Mouse (Mus musculus) mouse trophoblast stem cell (cell line): ENCODE results near the gene Olfr921.

ENCODE experiments used
- in situ Hi-C, 2 experiments: fragments of 300-500 bp; cut with MseI, MboI; formaldehyde crosslinking; loops; 2 replicates in 1 of 2; 3 replicates in 1 of 2; pipeline ENCODE4 v1.15.1; 2025

The Olfr921 gene

DNA sequence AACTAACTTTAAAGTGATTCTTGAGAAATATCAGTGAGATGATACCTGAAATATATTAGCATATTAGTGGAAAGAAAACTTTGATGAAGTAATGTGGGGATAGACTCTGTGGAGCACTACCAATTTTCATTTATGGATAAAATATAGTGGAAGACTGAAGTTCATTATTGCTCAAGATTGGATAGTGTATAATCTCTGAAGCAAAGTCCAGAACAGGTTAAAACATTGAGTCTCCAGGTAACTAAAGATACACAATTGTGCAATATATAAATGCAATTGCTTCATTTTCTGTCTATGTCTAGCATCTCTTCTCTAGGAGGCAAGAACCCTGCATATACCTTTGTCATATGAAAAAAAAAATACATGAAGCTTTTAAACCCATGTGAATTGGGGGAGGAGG, at the start of gene Olfr921:
Gene Olfr921, plus strand, starts transcription at position 301 of the 400 bp plus-strand sequence.
- in situ Hi-C loops: no loop called here

DNA sequence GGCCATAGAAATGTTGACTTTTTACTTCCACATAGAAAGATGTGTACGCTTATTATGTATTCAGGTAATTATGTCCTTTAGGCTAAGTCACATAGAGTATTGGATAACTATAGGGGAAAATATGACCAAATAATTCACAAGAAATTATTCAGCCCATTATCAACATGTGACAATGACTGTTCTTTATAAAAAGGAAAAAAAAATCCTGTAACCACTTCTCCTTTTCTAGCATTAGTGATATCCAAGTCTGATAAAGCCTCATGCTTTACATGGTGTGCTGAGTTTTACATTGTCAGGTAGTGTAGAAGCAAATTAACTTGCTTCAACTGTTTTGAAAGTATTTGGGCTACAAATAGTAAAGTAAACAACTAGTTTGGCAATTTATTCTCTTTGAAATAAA, 48.8 kb upstream of the Olfr921 start:
- in situ Hi-C loops: no loop called here

DNA sequence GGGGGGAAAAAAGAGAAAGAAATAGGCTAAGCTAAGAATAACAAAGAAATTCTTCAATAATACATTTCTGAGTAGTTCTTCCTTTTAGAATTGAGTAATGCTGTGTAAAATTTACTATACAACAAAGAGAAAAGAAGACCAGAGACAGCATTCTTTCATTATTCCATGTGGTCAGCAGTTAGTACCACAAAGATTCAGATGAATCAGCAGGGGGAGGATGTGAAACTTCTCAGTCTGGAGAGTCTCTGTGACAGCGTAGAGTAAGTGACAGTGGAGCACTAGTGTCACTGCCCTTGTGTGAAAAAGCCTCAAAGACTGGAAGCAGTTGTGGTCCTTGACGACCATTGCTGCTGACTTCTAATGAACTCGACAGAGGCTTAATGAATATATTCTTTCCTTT, 44.6 kb upstream of the Olfr921 start:
- in situ Hi-C loops: no loop called here

DNA sequence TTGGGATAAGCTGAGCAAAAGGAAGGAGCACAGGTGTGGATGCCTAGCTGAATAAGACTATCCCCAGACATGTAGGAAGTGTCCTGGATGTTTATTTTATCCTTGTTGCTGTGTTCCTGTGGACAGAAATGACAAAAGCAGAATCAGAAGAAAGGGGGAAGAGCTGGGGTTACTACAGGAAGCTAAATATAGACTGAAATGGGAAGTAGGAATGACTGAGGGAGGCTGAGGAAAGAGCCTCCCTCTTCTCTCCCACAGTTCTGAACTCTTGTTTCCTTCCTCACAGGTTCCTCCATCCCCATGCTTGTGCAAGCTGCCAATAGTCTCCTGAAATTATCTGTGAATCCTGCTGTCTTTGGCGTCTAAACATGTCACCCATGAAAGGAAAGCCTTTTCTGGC, 31.5 kb upstream of the Olfr921 start:
- in situ Hi-C loops: no loop called here

DNA sequence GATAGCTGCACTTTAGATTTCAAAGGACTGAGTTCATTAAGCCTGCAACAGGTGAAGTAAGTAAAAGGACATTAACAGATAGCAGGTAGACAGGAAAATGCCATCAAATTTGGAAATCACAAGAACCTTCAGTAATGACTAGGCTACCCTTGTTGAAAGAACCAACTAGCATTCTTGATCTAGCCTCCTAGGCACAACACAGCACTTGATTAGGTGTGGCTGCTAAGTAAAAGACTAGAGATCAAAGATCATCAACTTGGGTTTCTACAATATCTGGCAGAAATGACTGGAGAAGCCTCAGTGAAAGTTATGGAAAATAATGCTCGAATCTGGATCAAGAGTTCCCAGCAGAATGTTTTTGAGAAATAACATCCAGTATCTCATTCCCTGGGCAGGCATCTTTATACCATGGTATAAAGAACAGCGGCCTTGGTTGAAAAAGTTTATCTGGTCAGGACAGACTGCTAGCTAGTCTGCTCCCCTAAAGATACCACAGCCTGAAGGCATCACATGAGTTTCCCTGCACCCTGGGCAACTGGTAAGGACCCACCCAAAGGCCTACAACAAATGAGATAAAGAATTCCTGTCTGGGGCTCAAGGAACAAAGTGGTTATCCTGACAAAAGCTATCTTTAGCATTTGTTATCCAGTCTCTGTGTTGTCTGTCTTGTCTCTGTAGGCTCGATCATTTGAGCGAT, 28.1 kb upstream of the Olfr921 start:
- in situ Hi-C loops: no loop called here

DNA sequence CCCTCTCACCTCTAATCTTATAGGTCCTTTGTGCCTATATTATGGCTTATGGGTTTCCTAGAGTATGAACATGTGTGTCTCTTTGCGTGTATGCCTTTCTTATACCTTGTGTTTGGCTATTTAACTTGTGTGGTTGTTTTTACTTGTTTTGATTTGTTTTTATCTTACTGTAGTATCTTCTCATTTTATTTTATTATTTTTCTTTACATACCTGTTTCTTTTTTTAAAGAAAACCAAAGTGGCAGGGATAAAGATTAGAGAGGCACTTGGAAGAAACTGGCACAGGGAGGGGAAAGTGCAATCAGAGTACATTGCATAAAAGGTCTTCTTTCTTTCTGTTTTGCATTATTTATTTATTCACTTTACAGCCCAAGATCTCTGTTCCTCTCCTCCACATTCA, 20.9 kb upstream of the Olfr921 start, which contains the start of gene Olfr920:
Gene Olfr920, plus strand, starts transcription at position 301 of the 400 bp plus-strand sequence.
- in situ Hi-C loops: no loop called here

DNA sequence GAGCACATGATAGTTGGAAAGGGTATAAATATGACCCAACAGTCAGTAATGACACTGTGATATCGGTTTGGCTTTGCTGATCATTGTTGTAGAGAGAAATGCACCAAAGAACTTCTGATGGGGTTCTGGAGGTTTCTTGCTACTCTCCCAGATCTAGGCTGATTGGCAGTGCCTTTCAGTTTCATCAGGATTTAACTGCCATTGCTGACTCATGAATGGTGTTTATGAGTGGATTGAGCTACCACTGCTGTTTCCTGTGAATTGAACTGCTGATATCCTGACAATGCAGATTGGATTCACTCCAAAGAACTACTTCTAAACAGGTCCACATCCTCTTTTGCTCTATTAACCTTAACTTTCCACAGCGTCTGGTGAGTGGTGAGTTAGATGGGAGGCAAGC, 19.8 kb downstream of the Olfr921 start:
- in situ Hi-C loops: no loop called here

DNA sequence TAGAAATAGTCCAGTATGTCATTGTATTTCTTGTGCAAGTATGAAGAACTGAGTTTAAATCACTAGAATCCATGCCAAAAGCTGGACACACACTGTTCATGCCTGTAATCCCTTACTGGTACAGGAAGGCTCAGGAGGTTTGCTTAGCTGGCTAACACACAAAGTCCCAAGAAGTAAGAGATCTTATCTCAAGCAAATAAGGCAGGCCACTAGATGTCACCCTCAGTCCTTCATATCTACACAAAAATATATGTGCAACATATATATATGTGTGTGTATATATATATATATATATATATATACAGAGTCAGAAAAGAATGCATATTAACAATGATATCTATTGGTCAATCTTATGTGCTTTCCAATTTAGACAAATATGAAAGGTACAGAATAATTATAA, 32.8 kb downstream of the Olfr921 start:
- in situ Hi-C loops: no loop called here

DNA sequence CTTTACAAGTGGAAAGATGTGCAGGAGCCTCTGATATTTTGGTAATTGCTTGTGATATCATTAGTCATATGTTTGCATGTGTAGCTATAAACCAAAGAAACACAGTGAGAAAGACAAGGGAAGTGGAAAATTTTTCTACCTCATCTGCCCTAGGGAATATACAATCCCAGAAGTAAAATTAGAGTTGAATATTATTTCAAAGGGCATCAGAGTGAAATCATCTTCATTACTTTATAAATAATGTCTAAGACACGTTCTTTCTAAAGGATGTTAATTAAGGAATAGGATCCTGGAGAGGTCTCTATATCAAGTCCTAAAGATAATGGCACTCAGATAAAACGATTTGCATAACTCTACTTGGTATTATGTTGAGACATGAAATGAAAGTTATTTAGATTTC, 41.4 kb downstream of the Olfr921 start, which contains the start of gene Olfr922:
Gene Olfr922, plus strand, starts transcription at position 301 of the 400 bp plus-strand sequence.
- in situ Hi-C loops: no loop called here

DNA sequence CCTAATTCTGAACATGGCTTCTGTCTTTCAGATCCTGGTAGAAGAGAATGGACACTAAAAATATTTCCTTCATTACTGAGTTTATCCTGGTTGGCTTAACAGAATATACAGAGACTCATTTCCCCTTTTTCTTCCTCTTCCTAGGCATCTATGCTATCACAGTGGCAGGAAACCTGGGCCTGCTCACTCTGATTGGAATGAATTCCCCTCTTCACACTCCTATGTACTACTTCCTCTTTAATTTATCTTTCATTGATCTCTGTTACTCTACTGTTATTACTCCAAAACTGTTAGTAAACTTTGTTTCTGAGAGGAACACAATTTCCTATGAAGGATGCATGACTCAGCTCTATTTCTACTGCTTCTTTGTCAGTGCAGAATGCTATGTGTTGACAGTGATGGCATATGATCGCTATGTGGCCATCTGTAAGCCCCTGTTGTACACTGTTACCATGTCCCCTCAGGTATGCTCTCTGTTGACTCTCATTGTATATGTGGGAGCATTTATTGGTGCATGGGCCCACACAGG, 42.7 kb downstream of the Olfr921 start:
- in situ Hi-C loops: no loop called here

DNA sequence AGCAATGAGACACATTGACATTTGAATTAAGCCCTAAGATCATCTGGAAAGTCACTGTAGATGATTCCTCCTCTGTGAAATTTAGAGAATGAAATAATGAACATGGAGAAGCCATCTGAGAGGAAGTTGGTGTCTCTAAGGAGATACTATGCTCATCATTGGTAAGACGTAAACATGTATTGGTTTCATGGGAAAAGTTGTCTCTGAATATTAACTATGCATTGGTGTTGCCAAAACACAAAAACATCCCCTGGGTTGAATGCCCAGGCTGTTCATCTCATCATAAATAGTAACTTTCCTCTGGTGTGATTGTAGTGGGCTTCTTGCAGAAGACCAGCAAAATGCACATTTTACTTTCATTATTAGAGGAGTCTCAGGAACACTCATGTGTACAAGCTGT, 53.4 kb downstream of the Olfr921 start, which contains the start of gene Olfr923:
Gene Olfr923, plus strand, starts transcription at position 301 of the 400 bp plus-strand sequence.
- in situ Hi-C loops: no loop called here
